Mouse (Mus musculus) CD4-positive, CD25-positive, alpha-beta regulatory T cell, adult 2 months (primary cell): ENCODE results near the gene Sec14l4.

Source experiments
- DNase-seq: peaks from one replicate; pipeline ENCODE4 v3.0.0-alpha.2; 2012; ENCODE audit warnings: low read depth, low spot score

Sec14l4 gene

DNA sequence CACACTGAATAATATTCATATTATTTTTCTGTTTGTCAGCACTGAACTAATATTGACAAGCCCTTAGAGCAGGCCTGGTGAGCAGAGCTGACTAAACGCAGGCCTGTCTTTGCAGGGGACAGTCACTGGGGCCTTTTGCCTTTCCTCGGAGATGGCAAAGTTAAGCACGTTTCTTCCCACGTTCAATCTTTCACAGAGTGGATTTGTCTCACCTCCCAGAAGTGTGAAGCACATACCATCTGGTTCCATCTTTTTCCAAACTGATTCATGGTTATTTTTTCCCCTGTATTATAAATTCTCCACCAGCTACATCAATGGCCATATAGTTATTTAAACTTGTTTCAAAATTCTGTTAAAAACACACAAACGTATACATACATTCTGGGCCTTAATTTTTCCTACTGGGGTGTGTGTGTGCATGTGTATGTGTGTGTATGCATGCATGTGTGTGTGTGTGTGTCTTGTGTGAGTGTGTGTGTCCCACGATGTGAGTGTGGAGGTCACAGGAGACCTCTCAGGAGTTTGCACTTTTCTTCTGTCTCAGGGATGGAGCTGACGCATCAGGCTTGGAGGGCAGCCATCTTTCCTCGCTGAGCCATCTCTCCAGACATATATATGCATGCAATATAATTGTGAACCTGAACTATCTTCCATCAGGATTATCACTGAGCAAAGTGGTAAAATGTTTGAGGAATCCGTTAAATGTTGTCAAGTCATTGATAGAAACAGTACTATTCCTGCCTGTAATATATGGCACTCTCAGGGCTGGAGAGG lies 3.5 kb upstream of the Sec14l4 start:
- no peak for DNase-seq

DNA sequence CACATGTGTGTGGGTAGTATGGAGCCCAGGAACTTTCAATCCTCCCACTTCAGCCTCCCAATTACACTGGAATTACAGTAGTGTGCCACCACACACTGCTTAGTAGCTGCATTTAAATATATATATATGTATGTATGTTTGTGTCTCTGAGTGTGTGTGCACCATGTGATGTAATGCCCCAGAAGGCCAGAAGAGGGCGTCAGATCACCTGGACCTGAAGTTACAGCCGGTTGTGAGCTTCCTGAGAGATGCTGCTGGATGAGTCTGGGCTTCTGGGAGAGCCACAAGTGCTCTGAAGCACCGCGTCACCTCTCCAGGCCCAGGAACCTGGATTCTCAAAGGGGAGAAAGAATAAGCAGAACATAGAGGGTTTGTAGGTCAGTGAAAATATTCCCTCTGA lies 1.9 kb upstream of the Sec14l4 start:
- no peak for DNase-seq

DNA sequence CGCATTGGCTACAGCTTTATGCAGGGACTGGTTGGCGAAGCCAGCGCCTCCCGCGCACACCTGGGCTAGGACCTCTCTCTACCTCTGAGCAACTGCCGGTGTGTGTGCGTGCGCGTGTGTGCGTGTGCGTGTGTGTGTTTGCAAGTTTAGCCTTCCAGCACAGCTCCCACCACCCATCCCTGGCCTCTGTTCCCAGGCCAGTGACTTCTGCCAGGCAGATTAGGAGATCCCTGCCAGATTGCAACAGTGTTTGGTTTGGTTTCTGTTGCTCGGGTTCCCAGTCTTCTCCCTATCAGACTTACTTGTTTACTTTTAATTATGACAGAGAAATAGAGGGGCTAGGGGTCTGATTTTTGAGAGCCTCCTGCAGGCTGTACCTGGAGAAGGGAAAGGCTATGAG lies 699 bp downstream of the Sec14l4 start:
- DNase-seq = no peak

DNA sequence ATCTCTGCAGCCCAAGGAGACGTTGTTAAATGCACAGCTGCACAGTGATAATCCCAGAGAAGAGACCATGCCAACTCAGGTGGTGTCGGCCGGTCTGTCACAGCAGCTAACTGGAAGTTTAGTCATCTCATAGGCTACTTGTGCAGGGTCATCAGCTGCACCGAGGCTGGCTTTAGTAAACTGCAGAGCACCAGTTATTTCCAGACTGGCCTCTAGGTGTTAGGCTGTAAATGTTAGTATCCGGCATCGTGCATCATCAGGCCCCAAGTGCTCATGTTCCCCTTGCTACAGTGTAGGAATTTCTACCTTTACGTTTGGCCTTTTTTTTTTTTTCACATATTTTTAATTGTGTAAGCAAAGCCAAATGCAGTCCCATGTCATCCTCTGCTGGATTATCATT lies 2.2 kb downstream of the Sec14l4 start:
- DNase-seq = no peak

DNA sequence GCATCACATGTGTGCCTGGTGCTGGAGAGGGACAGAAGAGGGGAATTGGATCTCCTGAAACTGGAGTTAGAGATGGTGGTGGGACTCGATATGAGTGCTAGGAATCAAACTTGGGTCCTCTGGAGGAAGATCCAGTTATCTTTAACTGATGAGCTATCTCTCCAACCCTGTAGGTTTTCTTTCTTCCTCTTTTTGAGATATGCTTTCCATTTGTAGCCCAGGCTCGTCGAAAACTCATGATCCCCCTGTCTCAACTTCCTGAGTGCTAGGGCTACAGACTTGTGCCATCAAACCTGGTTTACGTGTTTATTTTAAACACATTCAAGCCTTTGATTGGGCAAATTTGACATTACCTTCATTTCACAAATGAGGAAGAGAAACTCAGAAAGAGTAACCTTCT lies 2.9 kb downstream of the Sec14l4 start:
- DNase-seq = no peak

DNA sequence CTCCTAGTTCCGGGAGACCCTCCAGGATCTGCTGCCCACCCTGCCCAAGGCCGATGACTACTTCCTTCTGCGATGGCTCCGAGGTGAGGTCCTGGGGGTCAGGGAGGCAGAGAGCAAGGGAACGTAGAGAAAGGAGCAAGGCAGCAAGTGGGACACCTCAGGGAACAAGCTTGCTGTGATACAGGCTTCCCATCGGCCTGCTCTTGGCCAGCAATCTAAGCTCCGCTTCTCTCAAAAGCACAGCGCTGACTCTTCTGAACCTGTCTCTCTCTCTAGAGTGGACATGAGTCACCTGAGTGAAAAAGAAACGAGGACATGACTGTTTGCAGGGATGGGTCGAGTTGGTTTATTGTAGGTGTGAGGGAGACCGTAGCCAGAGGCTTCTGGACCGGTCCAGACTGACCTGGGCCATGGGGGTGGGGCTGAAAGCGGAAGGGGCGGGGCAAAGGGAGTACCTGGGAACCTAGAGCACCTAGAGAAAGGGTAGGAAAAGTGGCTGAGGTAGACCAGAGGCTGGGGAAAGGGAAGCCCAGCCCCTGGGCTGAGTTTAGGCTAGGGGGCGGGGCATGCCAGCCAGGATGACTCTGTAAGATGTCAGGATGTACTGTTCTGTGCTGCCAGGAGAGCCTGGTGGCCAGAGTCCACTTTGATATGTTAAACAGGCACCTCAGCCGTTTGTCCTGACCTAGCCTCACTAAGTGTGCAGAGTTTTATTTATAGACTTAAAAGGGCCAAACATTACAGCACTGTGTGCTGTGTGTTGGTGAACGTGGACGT lies 4.0 kb downstream of the Sec14l4 start:
- no peak for DNase-seq

DNA sequence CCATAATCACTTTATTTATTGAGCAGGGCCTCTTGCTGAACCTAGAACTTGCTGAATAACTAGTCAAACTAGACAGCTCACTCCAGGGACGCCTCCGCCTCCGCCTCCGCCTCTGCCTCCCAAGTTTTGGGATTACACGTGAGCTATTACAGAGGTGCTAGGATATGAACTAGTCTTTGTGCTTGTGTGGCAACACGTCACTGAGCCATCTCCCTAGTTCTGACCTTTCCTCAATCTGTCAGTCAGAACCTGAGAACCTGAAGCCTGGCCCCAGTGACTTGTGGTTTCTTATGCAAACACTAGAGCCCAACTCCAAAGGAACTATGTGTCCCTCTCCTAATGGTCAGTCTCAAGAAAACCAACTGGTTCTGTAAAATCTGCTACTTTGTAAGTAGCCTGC lies 4.7 kb downstream of the Sec14l4 start:
- no peak for DNase-seq

DNA sequence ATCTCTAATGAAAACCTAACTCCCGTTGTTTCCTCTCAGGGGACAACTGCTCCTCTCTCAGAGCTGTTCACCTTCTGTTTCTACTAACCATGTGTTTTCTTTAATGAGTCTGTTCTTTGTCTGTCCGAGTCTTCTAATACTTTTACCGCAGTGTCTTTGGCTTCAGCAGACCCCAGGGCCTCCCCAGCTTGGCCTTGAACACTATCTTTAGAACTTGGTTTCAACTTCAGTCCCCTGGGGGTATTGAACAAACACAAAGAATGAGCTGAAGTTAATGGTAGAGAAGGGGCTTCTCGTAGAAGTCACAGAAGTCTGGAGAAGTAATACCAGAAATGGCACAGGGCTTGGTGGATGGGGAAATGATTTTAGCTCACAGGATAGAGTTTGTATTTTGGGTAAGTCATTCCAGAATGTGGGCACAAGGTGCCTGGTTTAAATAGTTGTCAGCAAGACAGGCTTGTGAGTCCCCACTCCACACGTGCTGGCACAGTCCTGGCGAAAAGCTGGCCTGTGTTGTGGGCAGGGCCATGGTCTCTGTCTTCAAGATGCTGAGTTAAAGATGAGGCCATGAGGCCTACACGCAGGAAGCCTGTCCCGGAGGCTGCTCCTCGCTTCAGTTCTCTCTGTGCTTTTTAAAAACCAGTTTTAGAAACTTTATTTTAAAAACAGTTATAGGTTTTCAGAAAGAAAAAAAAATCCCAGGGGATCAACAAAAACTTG lies 5.3 kb downstream of the Sec14l4 start:
- DNase-seq = no peak

DNA sequence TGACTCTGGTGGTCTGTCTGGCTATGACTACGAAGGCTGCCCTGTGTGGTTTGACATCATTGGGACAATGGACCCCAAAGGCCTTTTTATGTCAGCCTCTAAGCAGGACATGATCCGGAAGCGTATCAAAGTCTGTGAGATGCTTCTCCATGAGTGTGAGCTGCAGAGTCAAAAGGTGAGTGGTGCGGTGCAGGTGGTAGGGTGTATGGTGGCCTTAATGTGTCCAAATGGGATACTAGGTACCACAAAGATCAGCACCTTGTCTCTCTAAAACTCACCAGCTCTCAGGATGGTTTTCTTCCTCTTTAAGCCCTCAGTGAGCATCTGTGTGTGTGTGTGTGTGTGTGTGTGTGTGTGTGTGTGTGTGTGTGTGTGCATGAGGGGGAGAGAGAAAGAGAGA lies 8.7 kb downstream of the Sec14l4 start:
- DNase-seq = no peak

DNA sequence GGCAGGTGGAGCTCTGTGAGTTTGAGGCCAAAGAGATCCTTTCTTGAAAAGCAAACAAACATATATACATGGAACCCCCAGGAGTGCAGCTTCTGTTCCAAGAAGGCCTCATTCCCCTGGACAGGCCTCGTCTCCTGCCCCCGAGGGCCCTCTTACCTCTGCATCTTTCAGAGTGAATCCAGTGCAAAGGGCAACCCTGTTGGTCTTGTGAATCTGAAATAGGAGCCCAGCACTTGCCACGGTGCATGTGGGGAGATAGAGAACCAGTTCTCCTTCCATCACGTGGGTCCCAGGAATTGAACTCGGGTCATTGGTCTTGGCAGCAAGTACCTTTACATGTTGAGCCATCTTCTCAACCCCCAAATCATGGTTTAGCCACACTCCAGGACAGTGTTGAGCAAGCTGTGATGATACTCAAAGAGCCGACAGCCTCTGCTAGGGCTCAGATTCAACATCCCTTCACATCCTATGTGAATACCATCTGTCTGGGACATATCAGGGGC lies 9.9 kb downstream of the Sec14l4 start:
- no peak for DNase-seq

DNA sequence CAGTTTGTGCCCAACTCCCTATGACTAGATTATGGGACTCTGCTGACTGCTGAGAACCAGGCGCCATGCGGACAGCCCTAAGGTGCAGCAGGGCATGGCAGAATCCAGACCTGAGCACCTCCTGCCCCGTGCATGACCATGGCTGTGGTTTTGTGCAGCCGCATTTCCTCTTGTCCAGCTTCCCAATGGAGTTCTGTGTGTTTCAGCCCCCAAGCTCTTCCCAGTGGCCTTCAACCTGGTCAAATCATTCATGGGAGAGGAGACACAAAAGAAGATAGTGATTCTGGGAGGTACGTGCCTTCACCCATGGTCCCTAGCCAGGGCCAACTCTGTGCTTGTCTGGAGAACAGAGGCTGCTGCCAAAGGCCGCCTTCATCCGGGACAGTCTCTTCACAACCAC lies 11.8 kb downstream of the Sec14l4 start:
- no peak for DNase-seq

DNA sequence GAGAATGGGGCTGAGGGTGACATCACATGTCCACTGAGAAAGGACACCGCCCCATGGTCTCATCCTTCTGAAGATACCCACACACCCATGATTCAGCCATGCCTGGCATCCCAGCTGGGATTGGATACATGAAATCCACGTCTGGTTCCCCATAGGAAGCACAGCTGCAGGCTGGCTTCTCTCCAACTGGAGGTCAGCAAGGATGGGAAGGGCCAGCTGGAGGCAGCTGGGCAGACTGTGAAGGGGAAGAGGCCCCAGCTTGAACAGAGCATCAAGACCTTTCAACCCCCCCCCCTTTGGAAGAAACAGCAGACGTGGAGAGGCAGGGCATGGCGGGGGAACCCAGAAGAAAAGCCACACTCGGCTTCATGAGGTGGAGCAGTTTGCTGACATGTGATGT lies 15.3 kb downstream of the Sec14l4 start:
- no peak for DNase-seq

DNA sequence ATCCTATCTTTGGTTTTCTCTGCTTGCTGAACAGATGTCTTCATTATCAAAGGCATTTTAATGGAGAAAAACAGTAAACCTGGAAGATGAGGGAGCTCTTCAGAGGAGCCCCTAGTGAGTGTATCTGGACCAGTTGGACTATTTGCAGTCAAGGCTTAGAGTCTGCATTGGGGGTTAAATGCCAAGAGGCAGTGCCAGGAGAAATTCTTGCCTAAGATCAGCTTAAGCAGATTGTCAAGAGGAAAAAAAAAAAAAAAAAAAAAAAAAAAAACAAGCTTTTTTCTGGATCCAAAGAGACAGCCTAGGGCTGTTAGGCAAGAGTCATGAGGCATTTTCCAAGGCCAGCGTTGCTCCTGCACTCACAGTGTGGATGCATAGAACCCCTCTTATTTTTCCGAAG lies 16.5 kb downstream of the Sec14l4 start:
- DNase-seq = no peak

DNA sequence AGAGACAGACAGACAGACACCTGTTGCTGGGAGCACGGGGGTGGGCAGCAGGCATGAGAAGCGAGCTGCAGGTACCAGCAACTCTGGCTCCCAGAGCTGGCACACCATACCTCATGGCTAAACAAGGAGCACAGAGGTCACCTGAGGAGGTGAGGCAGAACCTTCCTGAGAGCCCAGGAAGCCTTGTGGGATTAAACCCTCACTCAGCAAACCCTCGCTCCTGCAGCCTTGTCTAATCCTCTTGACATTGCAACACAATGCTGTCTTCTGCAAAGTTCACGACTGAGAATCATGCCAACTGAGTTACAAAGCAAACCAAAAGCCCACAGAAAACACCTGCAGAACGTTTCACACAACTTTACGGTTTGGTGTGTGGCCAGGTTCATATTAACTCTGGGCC lies 17.2 kb downstream of the Sec14l4 start:
- no peak for DNase-seq

DNA sequence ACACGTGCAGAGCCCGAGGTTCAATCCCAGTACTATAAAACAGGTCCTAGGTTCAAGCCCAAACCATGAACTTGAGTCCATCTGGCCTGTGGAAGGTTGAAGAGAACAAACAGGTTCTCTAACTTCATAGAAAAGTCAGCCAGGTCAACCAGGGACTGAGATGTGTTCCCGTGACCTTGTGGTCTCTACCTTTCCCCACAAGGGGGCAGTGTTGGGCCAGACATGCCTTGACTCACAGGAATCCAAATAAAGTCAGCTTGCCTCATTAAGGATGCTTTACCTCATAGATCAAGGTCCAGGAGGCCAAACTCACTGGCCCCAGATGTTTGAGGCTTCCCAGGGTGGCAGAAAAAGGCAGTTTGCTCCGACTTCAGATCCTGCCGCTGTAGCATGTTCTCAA lies 22.3 kb downstream of the Sec14l4 start:
- peak; percentile 81 for DNase-seq

DNA sequence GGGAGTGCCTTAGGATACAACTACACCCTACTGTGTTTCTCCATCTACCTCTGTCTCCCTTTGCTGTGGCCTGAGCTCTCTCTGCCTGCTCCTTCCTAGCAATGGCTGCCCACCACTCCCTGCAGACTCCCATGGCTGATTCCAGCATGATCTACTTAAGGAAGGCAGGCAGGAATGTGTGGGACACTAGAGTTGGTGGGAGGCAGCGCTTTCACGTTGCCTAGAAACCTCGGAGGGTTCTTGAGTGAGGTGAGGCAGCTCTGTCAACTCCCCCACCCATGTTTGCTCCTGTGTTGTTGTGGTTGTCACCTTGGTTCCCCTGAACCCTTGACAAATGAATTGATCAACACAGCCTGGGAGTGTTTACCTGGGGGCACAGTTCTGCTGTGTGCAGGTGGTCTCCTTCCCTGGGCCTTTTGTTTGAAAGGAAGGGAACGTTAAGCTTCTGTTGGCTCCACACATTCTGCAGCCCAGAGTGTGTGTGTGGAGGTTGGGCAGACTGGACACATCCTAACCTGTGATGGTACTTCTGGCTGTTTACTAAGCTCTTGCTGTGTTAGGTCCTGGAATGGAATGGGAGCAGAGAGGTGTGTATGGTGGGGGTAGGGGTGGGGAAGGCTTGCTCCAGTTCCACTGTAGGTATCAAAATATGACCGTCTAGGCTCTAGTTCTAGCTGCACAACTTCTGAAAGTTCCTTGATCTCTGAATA lies 29.8 kb downstream of the Sec14l4 start:
- no peak for DNase-seq

DNA sequence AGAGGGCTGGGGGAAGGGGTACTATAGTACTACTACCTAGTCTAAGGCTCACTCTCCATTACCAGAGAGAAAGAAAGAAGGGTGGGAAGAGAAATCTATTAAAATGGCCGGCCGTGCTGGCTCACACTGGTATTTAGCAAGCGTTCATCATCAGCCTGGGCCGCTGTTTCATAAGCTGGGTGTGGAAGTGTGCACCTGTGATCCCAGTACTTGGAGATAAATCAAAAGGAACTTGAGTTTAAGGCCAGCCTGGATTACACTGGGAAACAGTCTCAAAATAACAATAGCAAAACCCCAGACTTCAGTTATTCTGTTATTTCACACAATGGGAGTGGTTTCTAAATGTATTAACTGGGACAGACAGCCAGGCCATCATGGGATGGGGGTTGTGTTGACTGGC lies 31.3 kb downstream of the Sec14l4 start:
- DNase-seq = no peak

DNA sequence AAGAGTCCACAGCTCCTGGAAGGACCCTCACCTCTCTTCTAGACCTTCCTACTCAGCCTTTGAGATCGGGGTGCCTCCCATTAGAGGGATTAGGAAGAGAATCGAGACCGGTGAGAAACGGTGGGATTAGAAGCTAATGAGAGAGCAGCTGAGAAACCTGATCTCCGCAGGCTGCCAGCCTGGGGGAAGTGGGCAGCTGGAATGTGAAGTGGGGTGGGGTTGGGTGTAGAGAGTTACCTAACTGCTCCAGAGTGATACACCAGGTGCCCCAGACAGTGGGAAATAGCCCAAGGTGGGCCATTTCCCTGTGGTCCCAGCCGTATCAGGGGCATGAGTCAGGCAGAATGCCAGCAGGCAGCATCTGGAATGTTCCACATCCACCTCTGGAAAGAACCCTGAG lies 31.7 kb downstream of the Sec14l4 start:
- DNase-seq = no peak

DNA sequence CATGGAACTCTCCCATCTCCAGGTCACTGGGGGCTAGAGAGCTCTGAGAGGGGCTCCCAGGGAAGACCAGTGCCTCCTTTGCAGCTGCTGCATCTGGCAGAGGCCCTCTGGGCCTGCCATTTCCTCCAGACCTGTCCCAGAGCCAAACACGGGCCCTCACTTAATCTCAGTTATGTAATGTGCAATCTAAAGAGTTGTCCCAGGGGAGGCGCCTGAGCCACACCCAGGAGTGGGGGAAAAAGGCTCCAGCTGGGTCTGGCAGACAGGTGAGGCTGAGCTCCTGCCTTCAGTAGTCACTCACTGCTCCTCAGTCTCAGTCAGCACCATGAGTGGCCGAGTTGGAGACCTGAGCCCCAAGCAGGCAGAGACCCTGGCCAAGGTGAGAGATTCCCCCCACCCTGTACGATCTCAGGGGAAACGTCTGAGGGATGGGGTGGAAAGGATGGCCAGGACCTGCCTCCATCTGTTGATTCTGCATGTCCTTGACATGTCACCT lies 33.4 kb downstream of the Sec14l4 start, which contains the start of gene Sec14l3:
Gene Sec14l3, plus strand, starts transcription at position 215 of the 496 bp plus-strand sequence.
- no peak for DNase-seq

DNA sequence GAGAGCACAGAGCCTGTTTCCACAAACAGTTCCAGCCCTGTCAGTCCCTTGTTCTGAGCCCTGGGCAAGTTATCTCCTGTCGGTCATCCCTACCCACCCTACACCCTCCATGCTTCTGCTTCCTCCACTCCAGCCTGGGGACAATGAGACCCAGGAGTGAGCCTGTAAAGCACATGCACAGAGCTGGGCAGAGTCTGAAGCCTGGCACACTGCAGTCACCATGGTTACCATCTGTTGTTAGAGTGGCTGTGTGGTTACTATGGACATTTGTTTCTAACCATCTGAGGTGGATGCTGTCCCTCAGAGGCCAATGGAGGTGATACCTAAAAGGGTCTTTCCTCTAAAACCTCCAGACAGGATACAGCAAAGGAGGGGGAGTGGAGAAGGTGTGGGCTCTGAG lies 38.4 kb downstream of the Sec14l4 start:
- DNase-seq = no peak

DNA sequence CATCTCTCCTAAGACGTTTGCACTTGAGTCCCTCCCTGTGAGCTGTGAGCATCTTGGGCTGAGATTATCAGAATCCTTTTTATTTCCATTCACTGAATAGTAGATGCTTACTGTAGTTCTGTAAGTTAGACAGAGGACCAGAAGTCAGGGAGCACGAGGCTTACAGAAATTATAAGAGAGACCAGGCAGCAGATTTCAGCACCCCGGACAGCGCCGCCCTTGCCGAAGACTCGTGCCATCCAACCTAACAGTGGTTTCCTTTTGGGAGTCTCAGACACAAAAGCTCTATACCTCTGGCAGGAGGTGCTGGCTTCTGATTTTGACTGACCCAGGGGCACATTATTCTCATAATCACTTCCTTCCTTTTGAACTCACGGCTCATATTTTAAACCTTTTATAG lies 45.4 kb downstream of the Sec14l4 start:
- DNase-seq = peak; percentile 58
